Mouse (Mus musculus) lung, adult 2 months (tissue): ENCODE data around the gene Tex22. TPM values are rescaled to one million over a fixed set of nuclear protein-coding genes. Genes with fewer than 3 reads are reported as not detected.

Source experiments
- DNase-seq: peaks from one replicate; pipeline ENCODE4 v3.0.0; 2022
- H3K4me1 ChIP-seq: fragments of 200-500 bp; 2 replicates; pipeline ENCODE4 v1.6.1; 2011; ENCODE audit warnings: low read length; ENCODE audit not compliant: control insufficient read depth, insufficient read depth
- H3K4me3 ChIP-seq: fragments of 200-500 bp; replicated peaks from 2 replicates; pipeline ENCODE3; 2011; ENCODE audit warnings: low read depth, mild to moderate bottlenecking, control low read depth, low read length; ENCODE audit errors: extremely low read depth
- CTCF ChIP-seq: fragments of 200-500 bp; IDR thresholded peaks from 2 replicates; pipeline ENCODE4 v1.5.1; 2011; ENCODE audit warnings: mild to moderate bottlenecking, low read length, control low read depth; ENCODE audit not compliant: insufficient read depth
- POLR2A ChIP-seq: fragments of 200-500 bp; IDR thresholded peaks from 2 replicates; pipeline ENCODE4 v1.6.1; 2011; ENCODE audit warnings: low read depth, mild to moderate bottlenecking, control low read depth, low read length, borderline replicate concordance; ENCODE audit errors: extremely low read depth
- WGBS: fragments of 180-500 bp; shearing (Covaris S2); methylation state at CpG from one replicate; pipeline ENCODE4 v1.1.7; 2018; 5-methylcytosine and 5-hydroxymethylcytosine counted together
- polyA plus RNA-seq: library from polyadenylated mRNA; depleted of rRNA; stranded (reverse); fragments of >200 nt; gene quantifications from 2 replicates; pipeline ENCODE4 v1.2.3, GENCODE M21; 2012

Gene Tex22
- polyA plus RNA-seq, 1 experiment, result 0.24 TPM

DNA sequence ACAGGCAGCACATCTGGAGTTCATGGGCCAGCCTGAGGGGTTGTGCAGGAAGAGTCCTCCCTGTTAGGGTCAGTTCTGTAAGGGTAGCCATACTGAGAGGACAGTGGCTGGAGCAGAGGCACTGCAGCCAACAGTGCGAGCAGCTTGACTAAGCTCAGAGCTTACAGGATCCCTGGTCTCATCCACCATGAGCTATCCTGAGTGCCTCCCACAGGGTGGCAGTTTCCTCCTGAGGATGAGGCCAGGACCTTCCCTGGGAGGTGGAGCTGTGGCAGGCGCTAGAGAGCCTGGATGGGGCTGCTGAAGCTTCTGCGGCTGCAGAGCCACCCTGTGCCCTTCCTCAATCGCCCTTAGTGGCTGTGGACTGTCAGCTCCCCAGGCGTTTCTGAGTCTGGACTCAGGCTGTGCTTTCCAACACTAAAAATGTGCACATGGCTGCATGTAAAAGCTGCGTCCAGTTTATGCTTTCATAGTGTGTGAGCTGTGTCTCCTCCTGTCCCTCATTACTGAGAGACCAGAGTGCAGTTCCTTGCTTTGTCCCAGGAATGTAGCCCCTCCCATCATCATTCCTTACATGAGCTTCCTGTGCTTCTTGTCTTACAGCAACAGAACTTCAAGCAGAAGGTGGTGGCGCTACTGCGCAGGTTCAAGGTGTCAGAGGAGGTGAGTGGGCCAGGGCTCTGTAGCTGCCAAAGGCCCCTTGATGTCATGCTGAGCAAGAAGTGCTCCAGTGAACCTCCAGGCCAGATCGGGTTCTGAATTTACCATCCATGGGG lies 22.5 kb upstream of the Tex22 start:
- DNase-seq, result no peak
- Histone ChIP-seq H3K4me1 (no peaks in the 10 kb centered on the region), H3K4me3 (no peak overlapping the region)
- TF ChIP-seq CTCF (no peak), POLR2A (no peak)
- 46% methylated on average over 9 of the region's 9 CpGs for WGBS

DNA sequence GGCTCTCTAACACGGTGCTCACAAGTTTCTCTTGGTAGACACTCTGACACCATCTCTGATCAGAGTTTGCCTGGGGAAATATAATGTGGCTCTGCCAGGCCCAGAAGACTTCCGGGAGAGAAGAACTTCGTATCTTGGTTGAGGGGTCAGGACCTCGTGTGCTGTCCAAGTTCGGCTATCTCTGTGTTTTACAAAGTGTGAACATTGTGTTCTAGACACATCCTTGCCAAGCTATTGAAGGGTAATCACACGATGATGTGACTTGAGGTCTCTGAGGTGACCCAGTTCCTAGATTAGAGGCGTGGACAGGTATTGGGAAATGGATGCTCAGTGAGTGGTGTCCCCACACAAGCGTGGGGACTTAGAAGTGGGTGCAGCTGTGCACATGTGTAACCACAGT lies 18.2 kb upstream of the Tex22 start:
- 72% methylated on average over 8 of the region's 8 CpGs for WGBS
- no peak for DNase-seq
- H3K4me3 ChIP-seq, result no peak overlapping the region
- TF ChIP-seq POLR2A (no peak), CTCF (no peak)
- H3K4me1 ChIP-seq, result no peaks in the 10 kb centered on the region

DNA sequence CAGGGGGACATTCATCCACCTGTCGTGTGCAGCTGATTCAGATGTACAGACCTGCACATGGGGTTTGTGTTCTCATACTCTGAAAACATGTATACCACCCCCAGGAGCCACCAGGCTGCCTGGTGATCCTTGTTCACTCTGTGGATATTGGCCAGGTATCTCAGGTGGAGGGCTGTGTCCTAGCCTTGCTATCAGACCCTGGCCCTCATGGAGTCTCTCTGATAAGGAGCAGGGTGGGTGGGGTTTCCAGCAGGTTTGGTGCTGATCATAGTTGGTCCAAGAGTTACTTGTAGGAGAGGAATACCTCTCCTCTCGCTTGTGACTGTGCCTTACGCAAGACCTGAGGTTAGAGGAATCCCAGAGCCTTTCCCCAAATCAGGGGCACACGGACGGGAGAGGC lies 14.1 kb upstream of the Tex22 start:
- TF ChIP-seq POLR2A, result no peak
- TF ChIP-seq CTCF, result no peak
- DNase-seq, result no peak
- H3K4me1 ChIP-seq, result no peaks in the 10 kb centered on the region
- H3K4me3 ChIP-seq, result no peak overlapping the region
- WGBS, result 88% methylated on average over 5 of the region's 5 CpGs

DNA sequence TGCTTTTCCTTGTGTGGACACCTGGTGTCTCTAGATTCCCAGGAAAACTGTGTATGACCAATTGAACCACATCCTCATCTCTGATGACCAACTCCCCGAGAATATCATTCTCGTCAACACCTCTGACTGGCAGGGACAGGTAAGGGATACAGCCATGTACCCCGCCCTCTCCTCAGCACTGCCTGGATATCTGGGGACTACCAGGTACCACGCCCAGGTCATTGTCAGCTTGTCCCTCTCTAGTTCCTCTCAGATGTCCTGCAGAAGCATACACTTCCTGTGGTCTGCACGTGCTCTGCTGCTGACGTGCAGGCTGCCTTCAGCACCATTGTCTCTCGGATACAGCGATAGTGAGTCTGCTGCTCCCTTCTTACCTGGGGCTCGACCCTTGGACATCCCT lies 12.7 kb upstream of the Tex22 start:
- no peak overlapping the region for H3K4me3 ChIP-seq
- DNase-seq, result no peak
- WGBS, result 78% methylated on average over 9 of the region's 9 CpGs
- no peak for TF ChIP-seq CTCF
- TF ChIP-seq POLR2A, result no peak
- no peaks in the 10 kb centered on the region for H3K4me1 ChIP-seq

DNA sequence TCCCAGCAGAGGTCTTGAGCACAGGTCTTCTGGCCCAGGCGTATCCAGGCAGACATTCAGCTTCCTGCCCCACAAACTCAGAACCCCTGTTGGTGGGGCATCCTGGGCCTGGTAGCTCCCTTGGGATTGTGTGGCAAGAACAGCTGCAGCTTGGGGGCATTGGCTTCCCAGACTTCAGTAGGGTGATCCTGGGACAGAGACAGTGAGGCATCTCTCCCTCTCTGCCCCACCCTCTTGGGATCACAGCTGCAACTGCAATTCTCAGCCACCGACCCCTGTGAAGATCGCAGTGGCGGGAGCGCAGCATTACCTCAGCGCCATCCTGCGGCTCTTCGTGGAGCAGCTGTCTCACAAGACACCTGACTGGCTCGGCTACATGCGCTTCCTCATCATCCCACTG lies 12.1 kb upstream of the Tex22 start:
- TF ChIP-seq CTCF (no peak), POLR2A (no peak)
- 82% methylated on average over 10 of the region's 10 CpGs for WGBS
- Histone ChIP-seq H3K4me1 (no peaks in the 10 kb centered on the region), H3K4me3 (no peak overlapping the region)
- no peak for DNase-seq

DNA sequence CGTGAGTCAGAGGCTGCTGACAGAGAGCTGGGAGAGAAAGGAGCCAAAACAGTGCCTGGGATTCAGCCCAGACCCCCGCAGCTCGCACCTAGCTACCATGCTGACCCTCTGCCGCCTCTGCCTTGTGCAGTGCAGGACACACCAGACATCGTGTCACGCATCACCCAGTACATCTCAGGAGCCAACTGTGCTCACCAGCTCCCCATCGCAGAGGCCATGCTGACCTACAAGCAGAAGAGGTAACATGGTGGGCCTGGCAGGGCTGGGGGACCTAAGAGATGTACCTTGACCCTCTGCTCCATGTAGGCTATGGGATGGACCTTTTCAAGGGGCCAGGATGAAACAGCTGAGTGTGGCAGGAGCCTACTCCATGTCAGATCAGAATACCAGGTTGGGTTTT lies 10.6 kb upstream of the Tex22 start:
- Histone ChIP-seq H3K4me3 (no peak overlapping the region), H3K4me1 (no peaks in the 10 kb centered on the region)
- no peak for DNase-seq
- no peak for TF ChIP-seq CTCF
- TF ChIP-seq POLR2A, result no peak
- WGBS, result 96% methylated on average over 7 of the region's 7 CpGs

DNA sequence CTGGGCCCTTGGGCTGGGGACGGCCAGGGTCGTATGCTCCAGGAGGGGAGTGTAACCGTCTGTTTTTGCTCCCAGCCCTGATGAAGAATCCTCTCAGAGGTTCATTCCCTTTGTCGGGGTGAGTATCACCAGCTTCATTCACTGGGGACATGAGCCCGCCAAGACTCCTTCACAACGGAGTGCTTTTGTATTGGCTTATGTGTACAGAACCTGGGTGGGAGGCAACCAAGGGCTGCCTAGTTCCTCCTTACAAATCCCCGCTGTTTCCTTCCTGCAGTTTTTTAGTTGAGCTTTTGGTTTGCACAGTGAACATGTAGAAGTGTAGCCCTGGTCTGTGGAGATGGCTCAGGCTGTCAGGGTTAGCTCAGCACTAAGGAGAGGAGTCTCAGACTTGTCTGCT lies 6.3 kb upstream of the Tex22 start:
- no peaks in the 10 kb centered on the region for H3K4me1 ChIP-seq
- WGBS, result 78% methylated on average over 7 of the region's 7 CpGs
- DNase-seq, result no peak
- TF ChIP-seq CTCF, result no peak
- H3K4me3 ChIP-seq, result no peak overlapping the region

DNA sequence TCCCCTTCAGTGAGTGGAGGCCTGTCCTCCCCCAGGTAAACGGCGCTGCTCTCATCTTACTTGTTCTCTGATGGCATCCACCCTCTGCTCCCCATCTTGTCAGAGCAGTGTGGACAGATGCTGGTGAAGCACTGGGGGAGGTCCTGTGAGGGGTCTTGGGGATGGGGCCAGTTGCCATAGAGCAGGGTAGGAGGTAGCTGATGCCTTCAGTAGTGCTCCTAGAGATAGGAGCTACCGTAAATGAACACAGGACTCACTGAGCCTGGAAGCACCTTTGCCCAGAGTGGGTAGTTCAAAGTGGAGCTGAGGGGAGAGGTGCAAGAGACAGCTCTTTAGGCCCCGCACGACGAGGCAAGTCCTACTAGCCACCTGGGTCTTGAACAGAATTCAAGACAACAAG lies 4.9 kb upstream of the Tex22 start:
- no peak for DNase-seq
- 93% methylated on average over 6 of the region's 6 CpGs for WGBS
- Histone ChIP-seq H3K4me1 (0 out of 2 replicates have a peak, but pooled peaks cover 2% of the 10 kb centered on the region), H3K4me3 (no peak overlapping the region)
- no peak for TF ChIP-seq CTCF
- no peak for TF ChIP-seq POLR2A

DNA sequence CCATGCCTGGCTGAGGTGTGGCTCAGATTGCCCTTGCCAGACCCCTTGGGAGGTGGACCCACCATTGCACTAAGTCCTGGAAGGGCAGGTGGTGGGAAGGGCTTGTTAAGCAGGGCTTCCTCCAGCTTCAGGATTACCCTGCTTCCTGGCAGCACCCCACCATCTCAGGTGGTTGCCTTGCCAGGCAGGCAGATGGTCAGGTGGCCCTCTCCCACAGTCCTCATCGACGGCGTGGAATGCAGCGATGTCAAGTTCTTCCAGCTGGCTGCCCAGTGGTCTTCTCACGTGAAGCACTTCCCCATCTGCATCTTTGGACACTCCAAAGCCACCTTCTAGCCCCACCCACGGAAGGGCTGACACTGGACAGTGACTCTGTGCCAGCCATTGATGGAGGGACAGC lies 3.0 kb upstream of the Tex22 start:
- Histone ChIP-seq H3K4me1 (0 out of 2 replicates have a peak, but pooled peaks cover 2% of the 10 kb centered on the region), H3K4me3 (no peak overlapping the region)
- 86% methylated on average over 6 of the region's 6 CpGs for WGBS
- TF ChIP-seq CTCF (no peak), POLR2A (no peak)
- DNase-seq, result no peak

DNA sequence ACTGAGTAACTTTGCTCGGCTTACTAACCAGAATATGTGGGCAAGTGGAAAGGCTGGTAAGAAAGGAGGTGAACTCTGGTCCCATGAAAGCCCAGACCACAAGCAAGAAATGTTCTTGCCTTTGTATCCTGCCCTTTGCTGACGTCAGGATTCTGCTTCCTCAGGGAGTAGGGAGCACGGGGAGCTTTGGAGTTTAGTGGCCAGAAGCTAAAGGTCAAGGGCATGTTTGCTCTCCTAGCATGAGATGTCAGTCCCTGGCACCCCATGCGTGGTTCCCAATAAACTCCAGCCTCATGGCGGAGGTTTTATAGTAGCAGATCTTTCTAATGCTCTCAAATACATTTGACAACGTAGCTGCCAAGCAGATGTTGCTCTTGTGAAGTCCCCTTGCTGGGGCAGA lies 2.5 kb upstream of the Tex22 start:
- no peak for DNase-seq
- TF ChIP-seq POLR2A (no peak), CTCF (no peak)
- 0 out of 2 replicates have a peak, but pooled peaks cover 2% of the 10 kb centered on the region for H3K4me1 ChIP-seq
- 69% methylated on average over 6 of the region's 6 CpGs for WGBS
- no peak overlapping the region for H3K4me3 ChIP-seq
